Comparison of ENCODE assay signal across 13 mouse cellular contexts in genomic region chr10:23571013-23571412, GRCm38 (mm10).
"Had no signal": no experiment of that assay in that cellular context is flagged by ENCODE, and none has a peak within 500 bp of the region (broad histone marks: within the 10 kb centered on the region; RNA-seq: fewer than 3 reads in every experiment).

No protein-coding gene starts in this region.

- H3K27me3 ChIP-seq: liver, embryonic 15.5 days; neural tube, embryonic 12.5 days had no signal

- H3K4me2 ChIP-seq: liver, embryonic 11.5 days; liver, embryonic 15.5 days; lung, embryonic 14.5 days; neural tube, embryonic 12.5 days had no signal

- H3K4me1 ChIP-seq: limb, embryonic 10.5 days; liver, embryonic 15.5 days; midbrain, embryonic 10.5 days; neural tube, embryonic 12.5 days had no signal

- H3K27ac ChIP-seq: left cerebral cortex, adult 2 months; limb, embryonic 10.5 days; liver, embryonic 15.5 days; midbrain, embryonic 10.5 days; neural tube, embryonic 12.5 days; stomach, postnatal 0 days had no signal

- H3K4me3 ChIP-seq: left cerebral cortex, adult 2 months; limb, embryonic 10.5 days; liver, embryonic 15.5 days; midbrain, embryonic 10.5 days; neural tube, embryonic 12.5 days had no signal

- DNase-seq: lung, embryonic 14.5 days; lung, postnatal 10 days; lung, postnatal 4 days; midbrain, embryonic 14.5 days; right cerebral cortex, postnatal 14 days; thymus, postnatal 4 days had no signal

- H3K36me3 ChIP-seq: limb, embryonic 10.5 days; liver, embryonic 15.5 days; midbrain, embryonic 10.5 days; neural tube, embryonic 12.5 days had no signal
